Mouse (Mus musculus) stomach, postnatal 0 days (tissue): ENCODE data around the gene Cmip.

Experiments
- CTCF ChIP-seq: IDR thresholded peaks from 2 replicates; pipeline ENCODE4 v1.5.1; 2016; ENCODE audit warnings: antibody characterized with exemption, low read depth, mild to moderate bottlenecking, moderate library complexity
- EP300 ChIP-seq: optimal IDR thresholded peaks from 2 replicates; pipeline ENCODE3; 2016; ENCODE audit warnings: antibody characterized with exemption

GRCm38 (mm10) chr8:117265079-117265478 is 8.2 kb downstream of the Cmip start:
- TF ChIP-seq CTCF (no peak), EP300 (no peak)
